Mouse (Mus musculus) lung, embryonic 14.5 days (tissue): ENCODE results near the gene Arid1b. TPM values are rescaled to one million over a fixed set of nuclear protein-coding genes. Genes with fewer than 3 reads are reported as not detected.

Source experiments
- ATAC-seq: fragments of 200-750 bp; cut with Nextera tagmentation; 2 replicates; pipeline ENCODE4 v1.8.0; 2017; ENCODE audit warnings: mild to moderate bottlenecking, moderate TSS enrichment, moderate library complexity; ENCODE audit not compliant: insufficient read depth
- DNase-seq: peaks from one replicate; pipeline ENCODE4 v3.0.0-alpha.2; 2015
- H3K27ac ChIP-seq: fragments of 300-500 bp; sonication (generic); 2 replicates; pipeline ENCODE4 v1.5.1; 2014; ENCODE audit warnings: low read depth, mild to moderate bottlenecking, moderate library complexity
- H3K27me3 ChIP-seq: fragments of 300-500 bp; sonication (generic); 2 replicates; pipeline ENCODE4 v1.6.1; 2014; ENCODE audit warnings: low read length, control low read depth; ENCODE audit not compliant: insufficient read depth
- H3K36me3 ChIP-seq: fragments of 300-500 bp; sonication (generic); 2 replicates; pipeline ENCODE4 v1.6.1; 2014; ENCODE audit warnings: control low read depth; ENCODE audit not compliant: insufficient read depth
- H3K4me1 ChIP-seq: fragments of 300-500 bp; sonication (generic); 2 replicates; pipeline ENCODE4 v1.6.1; 2014; ENCODE audit warnings: antibody characterized with exemption, control low read depth; ENCODE audit not compliant: insufficient read depth
- H3K4me2 ChIP-seq: fragments of 300-500 bp; sonication (generic); 2 replicates; pipeline ENCODE4 v1.6.1; 2014; ENCODE audit warnings: mild to moderate bottlenecking
- H3K4me3 ChIP-seq: fragments of 300-500 bp; sonication (generic); 2 replicates; pipeline ENCODE4 v1.5.1; 2014; ENCODE audit warnings: low read depth, low read length
- H3K9ac ChIP-seq: fragments of 300-500 bp; sonication (generic); 2 replicates; pipeline ENCODE4 v1.6.1; 2014
- H3K9me3 ChIP-seq: fragments of 300-500 bp; sonication (generic); 2 replicates; pipeline ENCODE4 v1.6.1; 2016; ENCODE audit warnings: low read depth, low read length, control low read depth
- CTCF ChIP-seq: IDR thresholded peaks from 2 replicates; pipeline ENCODE4 v1.5.1; 2016; ENCODE audit warnings: antibody characterized with exemption, low read depth
- WGBS: fragments of 180-500 bp; shearing (Covaris S2); extraction: QIAGEN DNeasy Blood & Tissue Kit; methylation state at CpG from one replicate; pipeline ENCODE4 v1.1.7; 2014; 5-methylcytosine and 5-hydroxymethylcytosine counted together
- polyA plus RNA-seq: library from polyadenylated mRNA; unstranded; fragments of >200 nt; fragmentation: Nextera tagmentation; extraction: Ambion mirVana; gene quantifications from 2 replicates; pipeline ENCODE4 v1.2.1, GENCODE M21; 2014

The Arid1b gene
- polyA plus RNA-seq, 1 experiment from 2014 or later = 17.3 TPM

- no peak for TF ChIP-seq CTCF
- ATAC-seq = no peak
- H3K27me3 ChIP-seq = no peaks in the 10 kb centered on the region
- DNase-seq = no peak
- H3K9me3 ChIP-seq = no peaks in the 10 kb centered on the region
- H3K4me1 ChIP-seq = peaks cover 23% of the 10 kb centered on the region
- H3K4me2 ChIP-seq = no peak overlapping the region
- no peak overlapping the region for H3K4me3 ChIP-seq
- H3K27ac ChIP-seq = no peak overlapping the region
- 70% methylated on average over 5 of the region's 5 CpGs for WGBS
- H3K36me3 ChIP-seq = 0 out of 2 replicates have a peak, but pooled peaks cover 5% of the 10 kb centered on the region
- H3K9ac ChIP-seq = no peak overlapping the region
Measured at GRCm38 (mm10) chr17:5094636-5095035, 100.5 kb downstream of the Arid1b start.

- DNase-seq (no peak), ATAC-seq (no peak)
- H3K9ac ChIP-seq = no peak overlapping the region
- peaks cover 17% of the 10 kb centered on the region for H3K4me1 ChIP-seq
- no peak for TF ChIP-seq CTCF
- H3K27ac ChIP-seq = no peak overlapping the region
- 0 out of 2 replicates have a peak, but pooled peaks cover 5% of the 10 kb centered on the region for H3K36me3 ChIP-seq
- H3K9me3 ChIP-seq = no peaks in the 10 kb centered on the region
- no peaks in the 10 kb centered on the region for H3K27me3 ChIP-seq
- WGBS = 76% methylated on average over 13 of the region's 13 CpGs
- no peak overlapping the region for H3K4me2 ChIP-seq
- no peak overlapping the region for H3K4me3 ChIP-seq
Measured at GRCm38 (mm10) chr17:5095741-5096140, 101.6 kb downstream of the Arid1b start.

- no peak for ATAC-seq
- Histone ChIP-seq H3K4me1 (peaks cover 21% of the 10 kb centered on the region), H3K9ac (no peak overlapping the region), H3K4me3 (no peak overlapping the region), H3K36me3 (0 out of 2 replicates have a peak, but pooled peaks cover 5% of the 10 kb centered on the region), H3K9me3 (no peaks in the 10 kb centered on the region), H3K4me2 (no peak overlapping the region), H3K27me3 (no peaks in the 10 kb centered on the region), H3K27ac (no peak overlapping the region)
- DNase-seq = no peak
- 87% methylated on average over 4 of the region's 4 CpGs for WGBS
- TF ChIP-seq CTCF = no peak
Measured at GRCm38 (mm10) chr17:5097046-5097445, 102.9 kb downstream of the Arid1b start.

DNA sequence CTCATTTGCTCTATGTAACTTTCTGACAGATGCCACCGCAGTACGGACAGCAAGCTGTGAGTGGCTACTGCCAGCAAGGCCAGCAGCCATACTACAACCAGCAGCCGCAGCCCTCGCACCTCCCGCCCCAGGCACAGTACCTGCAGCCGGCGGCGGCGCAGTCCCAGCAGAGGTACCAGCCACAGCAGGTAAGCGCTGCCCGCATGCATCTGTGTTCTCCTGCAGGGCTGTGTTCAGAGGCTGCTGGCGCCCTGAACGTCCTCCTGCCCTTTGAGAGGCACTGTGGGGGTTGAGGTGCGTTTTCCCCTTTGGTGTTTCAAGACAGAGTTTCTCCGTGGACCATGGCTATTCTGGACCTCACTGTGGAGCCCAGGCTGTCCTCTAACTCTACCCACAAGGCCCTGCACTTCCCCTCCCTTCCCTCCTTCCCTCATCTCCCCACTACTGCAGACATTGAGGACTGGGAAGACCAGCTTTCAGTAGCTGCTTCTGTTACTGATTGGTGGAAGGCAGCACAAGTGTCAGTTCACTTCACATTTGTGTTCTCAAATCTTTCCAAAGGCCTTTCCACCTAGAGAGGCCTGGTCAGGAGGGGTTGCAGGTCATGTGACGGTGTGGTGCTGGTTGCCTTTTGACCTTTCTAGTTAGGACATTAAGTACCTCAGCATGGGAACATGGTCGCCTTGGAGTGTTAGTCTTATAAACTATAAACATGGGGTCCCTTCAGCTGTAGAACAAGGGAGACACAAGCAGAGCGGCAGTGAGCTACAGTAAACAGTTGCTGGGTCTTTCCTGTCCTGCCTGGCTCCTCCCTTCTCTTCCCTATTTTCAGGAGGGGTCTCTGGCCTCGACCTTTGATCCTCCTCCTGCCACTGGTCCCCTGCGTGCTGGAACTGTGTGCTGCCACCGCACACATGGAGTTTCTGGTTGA, 103.7 kb downstream of the Arid1b start:
- Histone ChIP-seq H3K9me3 (no peaks in the 10 kb centered on the region), H3K36me3 (0 out of 2 replicates have a peak, but pooled peaks cover 5% of the 10 kb centered on the region), H3K9ac (no peak overlapping the region), H3K4me1 (peaks cover 22% of the 10 kb centered on the region), H3K4me3 (no peak overlapping the region), H3K27ac (no peak overlapping the region), H3K27me3 (no peaks in the 10 kb centered on the region), H3K4me2 (no peak overlapping the region)
- WGBS = 65% methylated on average over 21 of the region's 21 CpGs
- no peak for DNase-seq
- TF ChIP-seq CTCF = no peak
- ATAC-seq = no peak

- ATAC-seq (peak; percentile 45; the same call in 1 of the 2 replicates), DNase-seq (no peak)
- no peaks in the 10 kb centered on the region for H3K9me3 ChIP-seq
- H3K27me3 ChIP-seq = no peaks in the 10 kb centered on the region
- H3K36me3 ChIP-seq = 0 out of 2 replicates have a peak, but pooled peaks cover 5% of the 10 kb centered on the region
- no peak for TF ChIP-seq CTCF
- peak overlapping the region; percentile 67 for H3K27ac ChIP-seq
- H3K4me1 ChIP-seq = peaks cover 22% of the 10 kb centered on the region
- H3K4me2 ChIP-seq = peak overlapping the region; percentile 23; the same call in 1 of the 2 replicates
- 44% methylated on average over 7 of the region's 7 CpGs for WGBS
- no peak overlapping the region for H3K9ac ChIP-seq
- H3K4me3 ChIP-seq = no peak overlapping the region
Measured at GRCm38 (mm10) chr17:5098727-5099126, 104.6 kb downstream of the Arid1b start.

- Histone ChIP-seq H3K9me3 (no peaks in the 10 kb centered on the region), H3K4me2 (peak overlapping the region; percentile 23; the same call in 1 of the 2 replicates), H3K36me3 (0 out of 2 replicates have a peak, but pooled peaks cover 5% of the 10 kb centered on the region), H3K9ac (no peak overlapping the region), H3K4me1 (peaks cover 22% of the 10 kb centered on the region), H3K4me3 (no peak overlapping the region), H3K27me3 (no peaks in the 10 kb centered on the region), H3K27ac (peak overlapping the region; percentile 67)
- DNase-seq (no peak), ATAC-seq (peak; percentile 36; the same call in 1 of the 2 replicates)
- 22% methylated on average over 4 of the region's 4 CpGs for WGBS
- no peak for TF ChIP-seq CTCF
Measured at GRCm38 (mm10) chr17:5099238-5099637, 105.1 kb downstream of the Arid1b start.

- TF ChIP-seq CTCF = no peak
- 67% methylated on average over 8 of the region's 8 CpGs for WGBS
- H3K4me1 ChIP-seq = peaks cover 34% of the 10 kb centered on the region
- no peak overlapping the region for H3K9ac ChIP-seq
- H3K27ac ChIP-seq = peak overlapping the region; percentile 48; the same call in 1 of the 2 replicates
- 0 out of 2 replicates have a peak, but pooled peaks cover 5% of the 10 kb centered on the region for H3K36me3 ChIP-seq
- ATAC-seq (no peak), DNase-seq (no peak)
- H3K4me2 ChIP-seq = no peak overlapping the region
- no peak overlapping the region for H3K4me3 ChIP-seq
- no peaks in the 10 kb centered on the region for H3K27me3 ChIP-seq
- no peaks in the 10 kb centered on the region for H3K9me3 ChIP-seq
Measured at GRCm38 (mm10) chr17:5101157-5101556, 107.0 kb downstream of the Arid1b start.
